8 mouse cellular contexts compared by ENCODE assay signal in the genomic region with DNA sequence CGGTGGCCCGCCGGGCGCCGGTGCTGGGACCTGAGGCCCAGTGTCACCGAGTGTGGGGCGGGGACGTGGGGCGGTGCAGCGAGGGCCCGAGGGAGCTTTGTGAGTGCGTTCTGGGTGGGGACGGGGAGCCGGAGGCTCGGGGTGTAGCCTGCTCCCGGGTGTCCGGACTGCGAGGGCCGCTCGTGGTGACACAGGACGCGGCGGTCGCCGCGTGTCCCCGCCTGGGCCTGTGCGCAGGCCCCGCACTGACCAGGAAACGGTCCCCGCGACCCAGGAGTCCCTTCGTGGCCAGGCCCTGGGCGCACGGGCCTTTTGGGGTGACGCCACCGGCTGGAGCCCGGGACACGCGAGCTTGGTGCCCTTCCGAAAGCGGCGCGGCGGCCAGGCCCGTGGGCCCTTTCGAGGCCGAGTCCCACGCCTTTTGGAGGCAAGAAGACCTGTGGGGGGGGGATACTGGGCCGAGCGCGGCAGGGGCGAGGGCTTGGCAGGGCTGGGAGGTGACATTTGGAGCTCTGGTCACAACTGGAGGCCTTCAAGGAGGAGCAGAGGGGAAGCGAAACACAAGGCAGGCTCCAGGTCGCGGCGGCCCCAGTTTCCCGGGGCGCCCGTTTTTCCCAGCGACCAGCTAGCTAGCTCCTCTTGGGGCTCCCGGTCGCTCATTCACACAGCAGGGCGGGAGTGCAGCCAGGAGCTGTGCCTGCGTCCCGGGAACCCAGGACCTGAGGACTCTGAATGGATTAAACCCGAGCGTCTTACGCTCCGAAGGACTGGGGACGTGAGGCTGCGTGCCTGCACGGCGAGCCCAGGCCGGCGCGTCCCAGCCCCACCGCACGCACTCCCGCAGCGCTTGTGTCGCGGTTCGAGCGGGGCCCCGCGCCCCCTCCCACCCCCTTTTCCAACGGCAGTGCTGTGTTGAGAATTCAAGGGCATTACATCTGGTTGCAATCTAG. TPM values are rescaled to one million over a fixed set of nuclear protein-coding genes. Genes with fewer than 3 reads are reported as not detected.
DNase-seq lines count a peak whose midpoint lies in the region; ATAC-seq lines count a peak whose summit lies in the region.

No protein-coding gene starts in this region.

- H3K27me3 ChIP-seq in forebrain, embryonic 15.5 days, result no peaks in the 10 kb centered on the region
- H3K27me3 ChIP-seq in lung, embryonic 15.5 days, result no peaks in the 10 kb centered on the region

- DNase-seq in ES-CJ7 (ENCODE audit: low read depth, low spot score), result peak; percentile 63
- peak; percentile 63 for DNase-seq in heart, postnatal 25 days (ENCODE audit: low spot score)
- DNase-seq in layer of hippocampus, adult 9-11 months, result peak; percentile 52
- DNase-seq in testis, postnatal 10 days (ENCODE audit: low spot score), result peak; percentile 73

- intact Hi-C loops in heart, postnatal 25 days (cut with DNase I), result loop anchor here (2.0 to 5.0 kb wide), 3 partner anchors 36 to 307 kb away; no protein-coding TSS in a partner anchor

- peaks cover 45% of the 10 kb centered on the region for H3K4me1 ChIP-seq in forebrain, embryonic 15.5 days
- peaks cover 66% of the 10 kb centered on the region for H3K4me1 ChIP-seq in lung, embryonic 15.5 days

- ATAC-seq in cerebellum, adult (ENCODE audit: insufficient number of reproducible peaks, low FRiP score, low TSS enrichment), result 0 out of 2 replicates have a peak, but pooled peaks have one; percentile 23
- ATAC-seq in forebrain, embryonic 15.5 days (replicated peaks), result peak; percentile 69
- ATAC-seq in lung, embryonic 15.5 days (ENCODE audit: borderline replicate concordance, extremely low read depth, low FRiP score, low TSS enrichment), result peak; percentile 19
- ATAC-seq in neutrophil, adult 5-6 weeks (ENCODE audit: extremely low read depth, insufficient number of reproducible peaks, low FRiP score, poor library complexity, severe bottlenecking), result peak; percentile 28; the same call in 1 of the 2 replicates

- under 1% methylated on average over 85 of the region's 88 CpGs for WGBS in forebrain, embryonic 15.5 days
- under 1% methylated on average over 88 of the region's 88 CpGs for WGBS in lung, embryonic 15.5 days

- H3K4me3 ChIP-seq in forebrain, embryonic 15.5 days, result peak overlapping the region; percentile 93
- H3K4me3 ChIP-seq in lung, embryonic 15.5 days, result peak overlapping the region; percentile 82

- no peaks in the 10 kb centered on the region for H3K36me3 ChIP-seq in forebrain, embryonic 15.5 days
- no peaks in the 10 kb centered on the region for H3K36me3 ChIP-seq in lung, embryonic 15.5 days

- no peaks in the 10 kb centered on the region for H3K9me3 ChIP-seq in forebrain, embryonic 15.5 days
- no peaks in the 10 kb centered on the region for H3K9me3 ChIP-seq in lung, embryonic 15.5 days

- H3K4me2 ChIP-seq in forebrain, embryonic 15.5 days (replicated peaks), result peak overlapping the region; percentile 71
- peak overlapping the region; percentile 70 for H3K4me2 ChIP-seq in lung, embryonic 15.5 days

- H3K9ac ChIP-seq in forebrain, embryonic 15.5 days (replicated peaks), result peak overlapping the region; percentile 96
- peak overlapping the region; percentile 97 for H3K9ac ChIP-seq in lung, embryonic 15.5 days

- H3K27ac ChIP-seq in forebrain, embryonic 15.5 days (replicated peaks), result peak overlapping the region; percentile 96
- peak overlapping the region; percentile 96 for H3K27ac ChIP-seq in lung, embryonic 15.5 days

RNA-seq across cellular contexts. Expression of a gene that starts 1.1 kb away (rescaled TPM):
- 31.9 and 34.2 TPM in 2 replicates for polyA plus RNA-seq in forebrain, embryonic 15.5 days (2015; fragmentation: Nextera tagmentation; extraction: Ambion mirVana)
- 10 to 100 TPM; 23.4 to 24.4 TPM for total RNA-seq in heart, postnatal 25 days (2021)
- 27.9 and 28.2 TPM in 2 replicates for polyA plus RNA-seq in lung, embryonic 15.5 days (2015; fragmentation: Nextera tagmentation; extraction: Ambion mirVana)
- 13.4 and 14.9 TPM in 2 replicates for total RNA-seq in neutrophil, adult 5-6 weeks (2017)

RNA-seq across cellular contexts. Expression of a gene that starts 59.6 kb away (rescaled TPM):
- 5.5 and 5.8 TPM in 2 replicates for polyA plus RNA-seq in forebrain, embryonic 15.5 days (2015; fragmentation: Nextera tagmentation; extraction: Ambion mirVana)
- total RNA-seq in heart, postnatal 25 days (2021), result 1 to 10 TPM; 1.6 to 3.0 TPM
- polyA plus RNA-seq in lung, embryonic 15.5 days (2015; fragmentation: Nextera tagmentation; extraction: Ambion mirVana), result 6.7 and 8.1 TPM in 2 replicates
- total RNA-seq in neutrophil, adult 5-6 weeks (2017), result not detected in 2 replicates

Comparison
In these comparisons a context has a peak if more than half of its experiments do, and no peak if none do; other contexts are left out.
1. Peak in every context shown above with its lines: DNase-seq, ATAC-seq, H3K4me3 ChIP-seq and H3K27ac ChIP-seq.
2. ATAC-seq: peak in every context shown above with its lines; median percentile 69 in forebrain, embryonic 15.5 days; 28 in neutrophil, adult 5-6 weeks; 23 in cerebellum, adult; 19 in lung, embryonic 15.5 days.